Mouse (Mus musculus): ENCODE data around the gene Wtip.
A peak's percentile ranks its signal among the peaks of the same experiment; 100 is the strongest.

DNA sequence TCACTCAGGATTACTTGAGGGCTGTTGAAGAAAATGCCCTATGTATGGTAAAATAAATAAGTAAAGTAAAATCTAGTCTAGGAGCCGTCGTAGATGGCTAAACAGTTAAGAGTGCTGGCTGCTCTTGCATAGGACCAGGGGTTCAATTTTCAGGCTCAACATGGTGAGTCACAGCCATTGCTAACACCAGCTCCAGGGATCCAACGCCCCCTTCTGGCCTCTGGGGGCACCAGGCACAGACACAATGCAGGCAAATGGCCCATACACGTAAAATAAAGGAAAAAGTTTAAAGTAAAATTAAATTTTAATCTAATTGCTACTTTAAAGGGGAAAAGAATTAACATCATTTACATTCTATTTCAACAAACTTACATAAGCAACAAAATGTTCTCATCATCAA is 33.8 kb upstream of the Wtip start:
- no peak for TF ChIP-seq ZNF384 (IDR thresholded peaks at IDR 0.05; ENCODE audit: low read depth, low read length)
- peak; percentile 75 for TF ChIP-seq MAFK (IDR thresholded peaks at IDR 0.05; ENCODE audit: insufficient read depth, low read depth, low read length)
- no peak for TF ChIP-seq ZC3H11A (IDR thresholded peaks at IDR 0.05; ENCODE audit: borderline replicate concordance, low read depth, low read length)
- no peak for TF ChIP-seq CHD2 (IDR thresholded peaks at IDR 0.05; ENCODE audit: low read depth, low read length)
- TF ChIP-seq HCFC1 (IDR thresholded peaks at IDR 0.05; ENCODE audit: borderline replicate concordance, insufficient read depth, low read length): no peak
